Mouse (Mus musculus) T-helper 17 cell (primary cell): Measurements from ENCODE around the gene Gpat2.

Experiments used
- in situ Hi-C, 2 experiments: fragments of 300-600 bp; cut with MboI, MseI; formaldehyde crosslinking; loops; 1 replicate in 1 of 2; 2 replicates in 1 of 2; pipeline ENCODE4 v1.15.1; 2025; ENCODE audit warnings: high pct_unique_total_duplicates in 2 of 2

Gene Gpat2

DNA sequence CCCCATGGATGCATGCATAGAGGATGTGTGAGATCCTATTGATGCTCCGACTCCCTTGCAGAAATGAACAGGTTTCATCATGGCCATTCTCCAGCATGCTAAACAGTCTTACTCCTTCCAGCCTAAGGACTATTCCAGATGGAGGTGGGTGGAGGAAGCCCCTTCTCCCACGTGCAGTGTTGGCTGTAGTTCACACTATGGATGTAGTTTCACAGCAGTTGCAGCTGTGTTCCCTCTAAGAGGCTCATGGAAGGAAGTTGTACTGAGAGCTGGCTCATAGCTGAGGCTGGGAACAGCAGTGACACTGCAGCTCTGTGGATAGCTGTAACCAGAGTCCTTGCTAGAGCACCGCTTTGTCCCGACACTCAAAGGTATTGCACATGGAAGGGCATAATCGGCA, 12.7 kb downstream of the Gpat2 start:
- in situ Hi-C loops, result no loop called here

DNA sequence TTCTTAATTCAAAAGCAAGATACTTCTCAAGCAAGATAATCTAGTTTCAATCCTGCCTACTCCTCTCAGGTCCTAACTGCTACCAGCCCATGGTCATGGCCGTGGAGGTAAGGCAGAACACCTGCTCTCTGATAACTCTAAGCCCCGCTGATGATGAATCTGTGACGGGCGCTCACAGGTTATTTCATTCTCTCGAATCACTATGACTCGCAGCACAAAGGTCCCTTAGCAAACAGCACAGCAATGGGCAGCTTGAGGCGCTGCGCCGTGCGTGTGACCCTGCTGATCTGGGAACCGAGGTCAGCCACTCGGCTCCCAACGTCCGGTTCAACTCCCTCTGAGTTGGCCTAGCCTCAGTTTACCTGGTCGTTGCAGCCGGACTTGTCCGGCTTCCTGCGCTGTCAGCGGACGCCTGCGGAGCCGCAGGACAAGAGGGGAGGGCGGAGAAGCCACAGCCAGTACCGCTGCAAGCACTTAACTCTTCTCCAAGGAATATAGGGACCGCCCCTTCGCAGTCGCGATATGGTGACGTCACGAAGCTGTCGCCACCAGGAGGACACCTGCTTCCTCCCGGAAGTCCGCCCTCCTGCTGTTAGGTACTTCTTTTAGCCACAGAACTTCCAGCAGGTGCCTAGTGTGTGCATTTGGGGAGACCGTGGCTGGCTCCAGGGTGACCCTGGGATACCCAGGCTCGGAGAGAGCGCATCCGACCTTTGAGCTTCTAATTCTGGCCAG, 19.2 kb downstream of the Gpat2 start, which contains the start of gene Fahd2a:
Fahd2a (minus strand) TSS at position 511 of the 735 bp plus-strand sequence.
- in situ Hi-C loops, result no loop called here

DNA sequence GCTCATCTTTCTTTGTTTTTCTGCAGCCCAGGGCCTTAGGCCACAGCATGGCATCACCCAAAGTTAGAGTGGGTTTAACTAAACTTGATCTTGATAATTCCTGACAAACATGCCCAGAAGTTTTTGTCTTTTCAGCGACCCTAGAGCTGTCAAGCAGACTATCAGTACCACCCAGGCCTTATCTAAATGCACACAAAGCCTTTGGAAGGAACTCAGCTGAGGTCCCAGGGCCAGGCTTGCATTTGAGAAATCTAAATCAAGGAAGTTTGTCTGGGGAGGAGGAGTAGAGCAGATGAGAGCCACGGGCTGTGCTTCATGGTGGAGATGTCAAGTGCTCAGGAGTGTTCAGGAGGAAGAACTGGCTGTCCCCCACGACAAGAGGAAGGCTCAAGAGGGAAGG, 21.8 kb downstream of the Gpat2 start:
- in situ Hi-C loops, result no loop called here

DNA sequence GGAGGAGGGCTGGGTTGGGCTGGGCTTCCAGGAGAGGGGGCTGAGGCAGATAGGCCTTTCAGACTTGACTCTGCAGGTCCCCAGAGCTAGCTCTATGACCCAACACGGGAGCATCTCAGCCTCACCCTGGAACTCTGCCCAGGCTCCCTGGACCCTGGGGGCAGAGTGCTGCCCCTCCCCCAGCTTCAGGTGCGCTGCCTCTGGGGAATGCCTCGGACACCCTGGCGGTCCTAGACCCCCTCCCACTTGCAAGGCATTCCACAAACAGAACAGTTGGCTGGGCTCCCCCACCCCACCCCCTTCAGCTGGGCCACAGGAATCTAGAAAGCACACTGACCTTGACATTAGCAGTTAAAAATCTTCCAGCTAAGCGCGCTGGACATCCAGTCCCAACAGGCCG, 24.7 kb downstream of the Gpat2 start:
- in situ Hi-C loops, result loop anchor here in 1 of 2 experiments (10.0 kb wide), 1 partner anchor 85 kb away; the partner anchor contains the start of gene Adra2b

DNA sequence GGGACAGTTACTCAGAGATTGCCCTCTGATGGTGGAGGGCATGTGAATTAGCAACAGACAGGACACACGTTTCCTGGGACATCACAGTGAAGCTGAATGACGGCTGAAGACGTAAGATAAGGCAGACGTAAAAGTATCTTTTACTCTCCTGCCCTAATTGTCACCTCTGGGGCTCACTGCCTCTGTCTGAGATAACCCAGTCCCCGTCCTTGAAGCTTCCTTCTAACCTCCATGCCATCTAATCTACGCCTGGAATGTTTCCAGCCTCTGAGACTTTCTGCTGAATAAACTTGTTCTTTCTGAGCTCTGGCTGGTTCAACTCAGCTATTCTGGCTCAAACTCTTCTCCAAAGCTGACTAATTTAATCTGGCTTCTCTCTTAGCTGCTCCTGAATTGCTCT, 26.7 kb downstream of the Gpat2 start:
- in situ Hi-C loops, result loop anchor here in 1 of 2 experiments (10.0 kb wide), 1 partner anchor 87 kb away; the partner anchor contains the start of gene Adra2b

DNA sequence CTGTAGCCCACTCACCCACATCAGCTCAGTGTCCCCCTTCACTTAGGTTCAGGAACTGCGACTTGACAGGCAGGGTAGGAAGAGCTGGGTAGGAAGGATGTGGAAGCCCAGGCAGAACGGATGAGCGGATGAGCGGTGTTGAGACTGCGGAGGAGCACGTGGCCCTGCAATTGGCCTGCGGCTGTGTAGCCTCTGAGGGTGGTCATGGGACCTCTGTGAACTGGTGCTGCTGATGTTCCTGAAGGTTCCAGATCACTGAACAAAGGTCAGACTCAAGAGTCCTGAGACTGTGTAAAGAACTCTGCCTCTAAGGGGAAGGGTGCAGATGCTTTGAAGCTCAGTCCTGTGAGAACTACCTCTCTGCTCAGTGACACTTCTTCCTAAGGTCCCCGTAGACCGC, 28.1 kb downstream of the Gpat2 start:
- in situ Hi-C loops, result loop anchor here in 1 of 2 experiments (10.0 kb wide), 1 partner anchor 88 kb away; the partner anchor contains the start of gene Adra2b

DNA sequence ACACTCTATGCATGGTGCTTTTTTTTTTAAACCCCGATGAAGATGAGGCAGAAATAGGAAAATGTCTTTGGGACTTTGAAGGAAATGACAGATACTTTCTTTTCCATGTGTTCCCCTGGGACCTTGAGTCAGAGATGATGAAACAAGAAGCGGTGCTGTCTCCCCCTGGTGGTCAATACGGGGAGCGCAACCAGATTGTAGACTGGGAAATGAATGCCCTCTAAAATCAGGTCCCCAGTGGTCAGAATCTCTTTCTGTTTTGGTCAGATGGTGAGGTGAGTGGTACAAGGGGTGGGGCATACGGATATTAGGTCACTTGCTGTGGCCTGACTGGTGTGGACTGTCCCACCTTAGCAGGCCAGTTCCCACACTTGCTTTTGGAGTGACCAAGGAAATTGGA, 28.8 kb downstream of the Gpat2 start:
- in situ Hi-C loops, result loop anchor here in 1 of 2 experiments (10.0 kb wide), 1 partner anchor 89 kb away; the partner anchor contains the start of gene Adra2b

DNA sequence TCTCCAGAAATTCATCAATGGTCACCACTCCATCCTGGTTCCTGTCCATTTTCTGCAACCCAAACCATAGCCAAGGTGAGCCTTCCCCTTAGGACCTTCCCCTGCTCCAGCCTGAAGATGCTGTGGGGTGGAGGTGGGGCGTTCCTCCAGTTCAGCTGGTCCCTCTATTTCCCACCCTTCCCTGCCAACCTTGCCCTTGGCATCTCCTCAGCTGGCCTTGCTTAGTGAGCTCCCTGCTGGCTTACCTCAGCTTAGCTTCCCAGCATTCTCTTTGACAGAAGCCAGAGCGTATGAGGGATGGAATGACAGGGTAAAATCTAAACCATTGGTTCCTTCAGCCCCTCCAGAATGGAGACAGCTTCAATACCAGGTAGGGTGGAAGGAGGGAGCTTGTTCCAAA, 34.3 kb downstream of the Gpat2 start:
- in situ Hi-C loops, result loop anchor here in 1 of 2 experiments (10.0 kb wide), 1 partner anchor 95 kb away; the partner anchor contains the start of gene Adra2b

DNA sequence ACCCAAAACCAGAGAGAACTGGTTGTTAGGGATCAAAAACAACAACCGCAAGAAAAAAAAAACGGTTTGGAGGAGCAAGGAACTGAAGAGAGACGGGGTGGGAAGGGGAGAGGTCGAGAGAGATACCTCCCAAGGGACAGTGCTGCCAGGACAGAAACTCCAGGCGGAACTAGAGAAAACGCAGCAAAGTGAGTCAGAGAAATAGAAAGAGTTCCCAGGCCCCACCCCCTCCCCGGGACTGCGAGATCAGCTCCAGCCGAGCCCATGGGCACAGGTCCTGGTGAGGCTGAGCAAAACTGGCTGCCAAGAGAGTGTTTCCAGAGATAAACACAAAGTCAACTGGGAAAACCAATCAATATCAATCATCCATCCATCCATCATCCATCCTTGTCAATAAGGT, 36.4 kb downstream of the Gpat2 start:
- in situ Hi-C loops, result loop anchor here (5.0 kb wide), 1 partner anchor 36 kb away; no protein-coding TSS in a partner anchor

DNA sequence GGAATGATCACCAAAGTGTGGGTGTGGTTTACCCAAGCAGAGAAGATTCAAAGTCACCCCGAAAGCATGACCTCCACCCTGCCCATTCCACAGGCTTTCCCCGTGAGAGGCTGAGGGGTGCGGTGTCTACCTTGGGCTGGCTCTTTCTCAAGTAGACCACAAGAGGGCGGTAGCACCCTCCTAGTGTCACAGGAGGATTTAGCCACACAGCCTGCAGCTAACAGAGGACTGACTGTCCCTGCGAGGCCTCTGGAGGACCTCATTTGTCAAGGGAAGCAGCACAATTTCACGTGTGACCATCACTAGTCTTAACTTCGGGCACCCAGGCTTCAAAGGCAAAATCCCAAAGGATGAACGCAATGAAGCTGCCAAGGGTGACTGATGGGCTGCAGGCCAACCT, 37.3 kb downstream of the Gpat2 start:
- in situ Hi-C loops, result loop anchor here (5.0 kb wide), 1 partner anchor 35 kb away; no protein-coding TSS in a partner anchor

DNA sequence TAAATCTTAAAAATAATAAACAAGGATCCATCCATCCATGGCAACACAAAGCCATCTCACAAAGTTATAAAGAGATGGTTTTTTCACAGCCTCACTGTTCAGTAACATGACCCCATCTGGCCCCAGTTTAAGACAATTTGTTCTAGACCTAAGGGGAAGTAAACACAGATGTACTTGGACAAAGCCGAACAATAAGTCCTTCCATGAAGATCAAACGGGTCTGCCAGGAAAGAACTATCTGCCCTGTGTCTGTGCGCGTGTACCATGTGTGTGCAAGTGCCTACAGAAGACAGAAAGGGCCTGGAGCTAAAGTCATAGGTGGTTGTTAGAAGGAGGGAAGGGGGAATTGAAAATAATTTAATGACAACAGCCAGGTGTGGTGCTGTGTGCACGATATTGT, 45.2 kb downstream of the Gpat2 start:
- in situ Hi-C loops, result no loop called here

DNA sequence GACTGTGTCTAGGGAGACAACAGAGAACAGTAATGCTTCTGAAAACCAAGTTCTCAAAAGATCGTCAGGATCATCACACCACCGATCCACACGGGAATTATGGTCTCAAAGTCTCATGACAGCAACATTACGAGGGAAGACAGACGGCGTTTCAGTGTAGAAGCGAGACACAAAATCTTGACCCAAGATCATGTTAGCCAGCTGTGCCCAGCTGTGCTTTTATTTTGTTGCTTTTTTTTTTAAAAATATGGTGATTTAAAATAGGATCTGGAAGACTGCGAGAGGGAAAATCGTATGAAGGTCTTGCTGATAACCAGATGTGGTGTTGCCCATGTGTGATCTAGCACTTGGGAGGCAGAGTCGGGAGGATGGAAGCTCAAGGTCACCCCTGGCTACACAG, 45.7 kb downstream of the Gpat2 start:
- in situ Hi-C loops, result no loop called here

DNA sequence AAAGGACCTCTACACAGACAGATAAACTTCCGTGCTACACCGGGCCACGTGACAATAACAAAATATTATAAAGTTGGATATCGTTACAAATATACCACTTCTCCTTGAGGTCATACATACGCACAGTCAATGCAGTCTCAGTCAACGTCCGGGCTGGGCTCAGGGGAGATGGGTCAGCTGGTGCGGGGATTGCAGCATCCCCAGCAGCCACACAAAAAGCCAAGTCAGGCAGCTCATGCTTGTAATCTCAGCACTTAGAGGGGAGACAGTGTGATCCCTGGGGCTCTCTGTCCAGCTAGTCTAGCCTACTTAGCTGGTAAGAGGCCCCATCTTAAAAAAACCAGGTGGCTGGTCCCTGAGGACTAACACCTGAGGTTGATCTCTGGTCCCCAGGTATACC, 46.3 kb downstream of the Gpat2 start:
- in situ Hi-C loops, result no loop called here

DNA sequence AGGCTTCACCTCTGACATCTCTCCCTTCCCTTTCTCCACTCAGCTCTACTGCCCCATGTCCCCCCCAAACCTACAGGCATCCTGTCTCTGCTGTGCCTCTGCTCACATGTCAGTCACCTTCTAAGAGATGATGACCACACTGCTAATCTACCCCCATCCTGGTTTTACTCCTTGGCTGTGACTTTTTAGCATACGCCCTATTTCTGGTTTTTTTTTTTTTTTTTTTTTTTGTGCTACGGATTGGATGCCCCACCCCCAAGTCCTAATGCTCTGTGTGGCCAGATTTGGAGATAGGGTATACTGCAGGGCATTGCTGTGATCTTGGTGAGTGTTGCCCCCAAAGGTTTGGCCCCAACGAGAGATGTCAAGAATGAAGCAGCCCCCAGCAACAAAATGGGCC, 47.3 kb downstream of the Gpat2 start:
- in situ Hi-C loops, result no loop called here

DNA sequence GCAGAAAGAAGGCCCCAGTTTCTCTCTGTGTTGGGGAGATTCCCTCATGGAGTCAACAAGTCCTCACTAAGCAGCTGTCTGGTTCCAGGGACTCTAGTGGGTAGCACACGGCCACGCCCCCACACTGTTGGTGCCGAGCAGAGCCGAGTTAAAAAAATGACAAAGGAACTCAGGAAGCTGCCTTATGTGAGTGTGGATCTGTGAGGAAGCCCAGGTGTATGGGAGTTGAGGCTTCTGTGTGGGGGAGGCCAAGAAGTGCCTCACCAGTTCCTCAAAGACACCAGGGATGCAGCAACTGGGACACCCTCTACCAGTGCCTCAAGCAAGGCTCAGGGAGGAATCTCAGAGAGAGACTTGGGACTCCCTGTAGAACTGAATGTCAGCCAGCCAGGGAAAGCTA, 54.2 kb downstream of the Gpat2 start:
- in situ Hi-C loops, result no loop called here

DNA sequence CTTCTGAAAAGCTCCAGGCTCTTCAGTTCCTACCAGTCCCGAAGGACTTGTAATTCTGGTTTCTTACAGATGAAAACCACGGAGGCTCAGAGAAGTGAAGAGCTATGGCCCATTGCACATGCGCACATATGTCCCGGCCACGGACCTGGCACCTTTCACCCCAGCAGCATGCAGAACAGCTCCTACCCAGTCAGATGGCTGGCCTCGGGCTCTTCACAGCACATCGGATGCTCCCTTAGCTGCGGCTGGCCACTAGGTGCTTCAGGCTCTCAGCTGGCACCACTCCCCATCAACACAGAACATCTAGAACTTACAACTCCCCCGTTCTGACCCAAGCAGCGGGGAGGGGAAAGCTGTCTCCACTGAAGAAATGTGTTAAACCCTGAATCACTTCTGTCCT, 54.8 kb downstream of the Gpat2 start:
- in situ Hi-C loops, result no loop called here

DNA sequence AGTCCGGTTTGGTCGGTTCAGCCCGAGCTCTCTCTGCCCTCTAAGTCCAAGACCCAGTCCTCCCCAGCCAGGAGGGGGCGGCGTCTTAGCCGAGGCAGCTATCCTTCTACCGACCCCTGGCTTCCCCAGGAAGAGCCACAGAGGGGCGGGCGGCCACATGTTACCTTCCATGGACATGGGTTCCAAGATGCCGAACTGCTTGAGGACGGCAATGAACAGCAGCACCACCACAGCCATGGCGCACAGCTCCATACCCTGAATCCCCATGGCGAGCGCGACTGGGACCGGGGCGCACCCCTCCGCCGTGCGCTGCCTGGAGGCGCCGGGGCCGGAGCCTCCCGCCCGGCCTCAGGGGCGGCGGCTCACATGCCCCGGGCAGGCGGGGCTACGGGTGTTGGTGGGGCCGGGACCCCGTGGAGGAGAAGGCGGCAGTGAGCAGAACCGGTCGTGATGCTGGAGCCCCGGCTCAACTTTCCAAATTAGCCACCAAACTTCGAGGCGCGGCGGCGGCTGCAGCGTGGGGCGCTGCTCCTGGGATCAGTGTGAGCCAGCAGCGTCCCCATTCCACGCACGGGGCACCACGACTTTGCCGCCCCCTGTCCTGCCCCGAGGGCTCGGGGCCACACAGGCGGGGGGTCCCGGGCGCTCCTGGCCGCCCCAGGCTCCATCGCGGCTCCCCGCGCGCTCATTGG, 57.0 kb downstream of the Gpat2 start:
- in situ Hi-C loops, result no loop called here

DNA sequence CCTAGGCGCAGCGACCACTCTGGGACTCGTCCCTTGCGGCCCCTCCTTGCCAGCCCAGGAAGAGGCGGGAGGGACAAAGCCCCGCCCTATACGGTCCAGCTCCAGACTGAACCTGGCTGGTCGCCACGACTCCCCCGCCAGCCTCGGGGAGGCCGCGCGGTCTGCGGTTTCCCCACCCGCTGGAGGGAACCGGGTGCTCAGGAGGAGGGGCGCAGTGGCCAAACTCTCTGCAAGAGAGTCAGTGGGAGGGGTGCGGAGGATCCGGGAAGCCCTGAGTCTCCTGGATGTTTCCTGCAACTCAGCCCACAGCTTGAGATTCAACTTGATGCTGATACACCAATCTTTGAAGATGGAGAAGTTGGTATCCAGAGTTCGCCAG, 57.5 kb downstream of the Gpat2 start:
- in situ Hi-C loops, result no loop called here

DNA sequence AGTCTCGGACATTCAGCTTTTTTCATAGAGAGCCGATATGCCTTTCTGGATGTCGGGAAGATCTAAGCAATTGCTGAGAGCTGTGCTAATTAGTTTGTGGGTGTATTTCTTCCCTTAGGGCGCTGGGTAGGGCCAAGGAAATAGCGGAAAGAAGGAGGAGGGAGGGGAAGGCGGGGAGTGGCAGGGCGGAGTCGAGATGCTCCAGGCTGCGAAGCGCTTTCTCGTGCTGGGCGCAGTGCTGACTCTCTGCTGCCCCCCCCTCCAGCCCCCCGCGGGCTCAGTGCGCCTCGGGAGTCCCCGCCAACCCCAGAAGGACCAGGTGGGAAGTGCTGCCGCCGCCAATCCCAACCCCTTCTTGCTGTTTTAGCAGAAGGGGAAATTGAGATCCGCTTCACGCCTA, 58.0 kb downstream of the Gpat2 start:
- in situ Hi-C loops, result no loop called here

DNA sequence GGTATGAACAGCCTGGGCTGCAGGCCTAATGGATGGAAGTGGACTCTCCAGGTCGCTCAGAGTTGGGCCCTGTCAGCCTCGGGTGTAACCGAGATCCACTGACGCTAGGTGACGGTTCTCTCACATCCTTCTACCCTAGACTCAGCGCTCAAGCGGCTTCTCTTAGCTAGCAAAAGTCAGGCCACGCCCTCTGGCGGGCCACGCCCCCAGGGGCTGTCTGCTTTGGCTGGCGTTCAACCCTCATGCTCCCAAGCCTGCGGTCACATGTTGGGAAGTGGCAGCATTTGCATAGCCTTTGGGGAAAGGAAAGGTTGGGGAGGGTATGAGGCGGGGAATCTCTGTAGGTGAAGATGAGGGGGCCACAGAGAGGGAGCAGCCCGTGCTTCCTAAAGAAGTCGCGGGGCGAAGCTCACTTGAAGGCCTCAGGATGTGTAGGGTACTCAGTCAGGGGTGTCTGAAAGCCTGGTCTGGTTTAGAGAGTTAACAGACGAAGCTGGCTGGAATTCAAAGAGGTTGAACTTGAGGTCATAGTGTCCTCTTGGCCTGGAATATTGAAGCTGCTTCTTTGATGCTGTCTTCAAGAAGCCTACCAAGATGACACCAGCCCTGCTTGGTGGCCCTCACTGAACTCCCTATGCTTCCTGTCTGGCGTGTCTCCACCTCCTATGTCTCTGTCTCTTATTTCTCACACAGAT, 59.6 kb downstream of the Gpat2 start:
- in situ Hi-C loops, result no loop called here
